Mouse (Mus musculus) neural tube, embryonic 12.5 days (tissue): ENCODE measurements around the gene Il27ra. TPM values are rescaled to one million over a fixed set of nuclear protein-coding genes. Genes with fewer than 3 reads are reported as not detected.

Experiments used
- ATAC-seq: fragments of 200-750 bp; cut with Nextera tagmentation; 2 replicates; pipeline ENCODE4 v1.8.0; 2017; ENCODE audit warnings: low read depth, mild to moderate bottlenecking, moderate TSS enrichment, moderate library complexity; ENCODE audit not compliant: low FRiP score
- H3K27ac ChIP-seq: fragments of 300-500 bp; sonication (generic); 2 replicates; pipeline ENCODE4 v1.5.1; 2016
- H3K27me3 ChIP-seq: fragments of 300-500 bp; sonication (generic); replicated peaks from 2 replicates; pipeline ENCODE4 v1.6.1; 2016; ENCODE audit warnings: mild to moderate bottlenecking
- H3K36me3 ChIP-seq: fragments of 300-500 bp; sonication (generic); 2 replicates; pipeline ENCODE4 v1.6.1; 2016; ENCODE audit warnings: mild to moderate bottlenecking
- H3K4me1 ChIP-seq: fragments of 300-500 bp; sonication (generic); 2 replicates; pipeline ENCODE4 v1.6.1; 2016
- H3K4me2 ChIP-seq: fragments of 300-500 bp; sonication (generic); replicated peaks from 2 replicates; pipeline ENCODE4 v1.6.1; 2016; ENCODE audit warnings: mild to moderate bottlenecking
- H3K4me3 ChIP-seq: fragments of 300-500 bp; sonication (generic); 2 replicates; pipeline ENCODE4 v1.5.1; 2016
- H3K9ac ChIP-seq: fragments of 300-500 bp; sonication (generic); 2 replicates; pipeline ENCODE4 v1.6.1; 2016; ENCODE audit warnings: mild to moderate bottlenecking
- H3K9me3 ChIP-seq: fragments of 300-500 bp; sonication (generic); 2 replicates; pipeline ENCODE4 v1.6.1; 2016; ENCODE audit warnings: mild to moderate bottlenecking
- WGBS: fragments of 180-500 bp; shearing (Covaris S2); methylation state at CpG from one replicate; pipeline ENCODE4 v1.1.7; 2016; 5-methylcytosine and 5-hydroxymethylcytosine counted together
- polyA plus RNA-seq: library from polyadenylated mRNA; unstranded; fragments of >200 nt; fragmentation: Nextera tagmentation; extraction: Ambion mirVana; gene quantifications from 2 replicates; pipeline ENCODE4 v1.2.1, GENCODE M21; 2016

Gene Il27ra
- polyA plus RNA-seq, 1 experiment from 2014 or later: 0.29 TPM

DNA sequence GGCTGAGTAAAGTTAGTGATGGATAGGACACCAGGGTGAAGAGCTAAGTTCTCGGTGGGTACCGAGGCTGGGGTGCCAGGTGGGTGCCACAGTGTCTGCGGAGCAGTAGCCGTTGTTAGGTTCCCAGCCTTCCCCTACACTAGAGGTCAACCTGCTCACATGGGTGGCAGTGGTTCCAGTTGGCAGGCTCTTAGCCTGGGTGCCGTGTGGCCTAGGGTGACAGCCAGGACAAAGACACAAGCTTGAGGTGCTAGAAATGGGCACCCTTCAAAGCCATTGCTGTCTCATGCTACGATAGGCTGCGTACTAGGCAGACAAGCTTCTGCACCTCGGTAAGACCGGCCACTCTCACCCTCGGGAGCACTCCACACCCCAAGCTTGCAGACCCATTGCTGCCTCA is 29.9 kb upstream of the Il27ra start:
- ATAC-seq: no peak
- 90% methylated on average over 10 of the region's 10 CpGs for WGBS
- Histone ChIP-seq H3K4me3 (no peak overlapping the region), H3K27me3 (no peaks in the 10 kb centered on the region), H3K4me2 (no peak overlapping the region), H3K9me3 (no peaks in the 10 kb centered on the region), H3K27ac (no peak overlapping the region), H3K9ac (peak overlapping the region; percentile 8; the same call in 1 of the 2 replicates), H3K36me3 (peaks cover 19% of the 10 kb centered on the region), H3K4me1 (peaks cover 53% of the 10 kb centered on the region)

DNA sequence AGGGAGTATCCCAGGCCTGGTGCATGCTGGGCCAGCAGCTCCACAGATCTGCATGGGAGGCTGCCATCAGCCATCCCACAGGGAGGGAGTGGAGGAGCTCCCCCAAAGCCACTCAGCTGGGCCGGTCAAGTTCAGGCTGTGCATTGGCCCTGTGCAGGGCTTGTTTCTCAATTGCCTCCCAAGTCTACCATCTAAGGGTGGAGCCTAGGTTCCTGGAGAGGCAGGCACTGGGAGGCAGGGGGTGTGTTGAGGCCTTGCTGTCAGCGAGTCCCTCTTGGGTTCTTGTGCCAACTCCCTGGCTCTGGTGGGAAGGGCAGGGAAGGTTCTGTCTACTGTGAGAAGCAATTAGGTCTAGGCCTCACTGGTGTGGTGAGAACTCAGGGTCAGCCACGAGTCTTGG is 29.5 kb upstream of the Il27ra start:
- Histone ChIP-seq H3K4me3 (no peak overlapping the region), H3K4me2 (no peak overlapping the region), H3K36me3 (peaks cover 16% of the 10 kb centered on the region), H3K27me3 (no peaks in the 10 kb centered on the region), H3K9ac (peak overlapping the region; percentile 8; the same call in 1 of the 2 replicates), H3K9me3 (no peaks in the 10 kb centered on the region), H3K27ac (no peak overlapping the region), H3K4me1 (peaks cover 53% of the 10 kb centered on the region)
- no peak for ATAC-seq
- WGBS: 76% methylated on average over 3 of the region's 3 CpGs

DNA sequence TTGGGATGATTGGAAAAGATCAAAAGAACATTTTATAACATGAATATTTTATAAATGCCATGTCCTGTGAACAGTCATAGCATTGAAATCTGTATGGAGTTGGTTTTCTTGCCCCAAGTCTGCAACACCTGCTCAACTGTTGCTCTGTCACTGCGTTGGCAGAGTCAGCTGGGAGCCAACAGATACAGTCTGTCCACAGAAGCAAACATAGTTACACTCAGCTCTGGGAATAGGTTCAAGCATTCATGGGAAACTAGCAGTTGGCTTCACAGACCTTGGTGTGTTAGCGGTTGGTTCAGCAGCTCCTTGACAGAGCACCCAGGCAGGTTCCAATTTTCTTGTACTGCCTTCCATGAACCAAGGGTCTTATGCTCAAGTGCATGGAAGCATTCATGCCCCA is 28.3 kb upstream of the Il27ra start:
- H3K9ac ChIP-seq: no peak overlapping the region
- H3K27me3 ChIP-seq: no peaks in the 10 kb centered on the region
- H3K4me2 ChIP-seq: no peak overlapping the region
- ATAC-seq: no peak
- H3K27ac ChIP-seq: no peak overlapping the region
- H3K4me1 ChIP-seq: peaks cover 53% of the 10 kb centered on the region
- H3K4me3 ChIP-seq: no peak overlapping the region
- H3K36me3 ChIP-seq: peaks cover 7% of the 10 kb centered on the region
- WGBS: 91% methylated on average over 2 of the region's 2 CpGs
- H3K9me3 ChIP-seq: no peaks in the 10 kb centered on the region

DNA sequence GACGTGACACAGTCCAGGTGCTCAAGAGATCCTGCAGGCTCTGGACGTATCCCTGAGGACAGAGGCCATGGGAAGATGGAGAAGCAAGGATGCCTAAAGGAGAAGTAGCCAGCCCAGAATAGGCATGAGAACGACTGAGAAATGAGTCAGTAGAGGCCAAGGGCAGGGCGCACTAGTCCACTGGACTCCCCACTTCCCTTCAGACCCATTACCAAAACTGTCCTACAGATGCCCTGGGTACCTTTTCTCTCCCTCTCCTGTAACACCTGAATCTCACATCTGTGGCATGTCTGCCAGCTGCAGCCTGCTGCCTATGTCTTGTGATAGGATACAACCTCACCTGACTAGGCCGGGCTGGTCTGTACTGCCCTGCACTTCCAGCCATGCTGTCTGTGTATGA is 27.9 kb upstream of the Il27ra start:
- H3K4me2 ChIP-seq: no peak overlapping the region
- H3K9me3 ChIP-seq: no peaks in the 10 kb centered on the region
- H3K27ac ChIP-seq: no peak overlapping the region
- no peak overlapping the region for H3K9ac ChIP-seq
- H3K4me3 ChIP-seq: no peak overlapping the region
- H3K36me3 ChIP-seq: peaks cover 3% of the 10 kb centered on the region
- 88% methylated on average over 5 of the region's 5 CpGs for WGBS
- H3K27me3 ChIP-seq: no peaks in the 10 kb centered on the region
- no peak for ATAC-seq
- H3K4me1 ChIP-seq: peaks cover 53% of the 10 kb centered on the region

DNA sequence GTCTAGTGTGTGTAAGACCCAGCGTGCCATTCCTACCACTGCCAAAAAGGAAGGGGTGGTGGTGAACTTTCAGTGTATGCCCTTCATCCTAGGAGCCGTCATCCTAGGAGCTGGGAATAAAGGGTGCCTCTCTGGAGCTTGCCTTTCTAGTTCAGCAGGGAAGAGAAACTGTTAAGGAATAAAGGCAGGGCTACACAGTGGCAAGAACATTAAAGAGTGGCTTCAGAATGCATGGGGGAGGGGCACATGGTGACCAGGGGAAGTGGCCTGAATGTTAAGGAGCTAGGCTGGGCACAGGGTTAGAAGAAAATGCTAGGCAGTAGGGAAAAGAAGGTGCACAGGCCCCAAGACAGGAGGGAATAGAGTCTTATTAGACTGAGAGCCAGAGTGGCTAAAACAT is 27.4 kb upstream of the Il27ra start:
- Histone ChIP-seq H3K27ac (no peak overlapping the region), H3K36me3 (no peaks in the 10 kb centered on the region), H3K9me3 (no peaks in the 10 kb centered on the region), H3K4me1 (peaks cover 53% of the 10 kb centered on the region), H3K4me2 (no peak overlapping the region), H3K27me3 (no peaks in the 10 kb centered on the region), H3K4me3 (no peak overlapping the region), H3K9ac (no peak overlapping the region; the same call in 1 of the 2 replicates)
- WGBS: 56% methylated on average over 2 of the region's 2 CpGs
- ATAC-seq: no peak

DNA sequence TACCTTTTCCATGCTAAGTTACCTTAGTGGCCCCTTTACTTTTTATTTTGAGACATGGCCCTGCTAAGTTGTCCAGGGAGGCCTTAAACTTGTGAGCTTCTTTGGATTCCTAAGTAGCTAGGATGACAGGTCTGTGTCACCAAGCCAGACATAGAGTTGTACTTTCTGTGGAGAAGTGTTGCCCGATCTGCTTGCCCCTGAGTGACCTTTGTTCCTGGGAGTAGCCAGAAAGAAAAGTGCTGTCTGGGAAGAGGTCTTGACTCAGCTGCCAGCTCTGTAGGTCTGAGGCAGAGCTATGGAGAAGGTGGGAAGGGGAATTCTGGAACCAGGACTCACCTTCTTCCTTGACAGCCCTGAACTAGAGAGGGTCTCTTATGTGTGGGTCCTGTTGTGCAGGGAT is 26.8 kb upstream of the Il27ra start:
- 63% methylated on average over 1 of the region's 1 CpGs for WGBS

DNA sequence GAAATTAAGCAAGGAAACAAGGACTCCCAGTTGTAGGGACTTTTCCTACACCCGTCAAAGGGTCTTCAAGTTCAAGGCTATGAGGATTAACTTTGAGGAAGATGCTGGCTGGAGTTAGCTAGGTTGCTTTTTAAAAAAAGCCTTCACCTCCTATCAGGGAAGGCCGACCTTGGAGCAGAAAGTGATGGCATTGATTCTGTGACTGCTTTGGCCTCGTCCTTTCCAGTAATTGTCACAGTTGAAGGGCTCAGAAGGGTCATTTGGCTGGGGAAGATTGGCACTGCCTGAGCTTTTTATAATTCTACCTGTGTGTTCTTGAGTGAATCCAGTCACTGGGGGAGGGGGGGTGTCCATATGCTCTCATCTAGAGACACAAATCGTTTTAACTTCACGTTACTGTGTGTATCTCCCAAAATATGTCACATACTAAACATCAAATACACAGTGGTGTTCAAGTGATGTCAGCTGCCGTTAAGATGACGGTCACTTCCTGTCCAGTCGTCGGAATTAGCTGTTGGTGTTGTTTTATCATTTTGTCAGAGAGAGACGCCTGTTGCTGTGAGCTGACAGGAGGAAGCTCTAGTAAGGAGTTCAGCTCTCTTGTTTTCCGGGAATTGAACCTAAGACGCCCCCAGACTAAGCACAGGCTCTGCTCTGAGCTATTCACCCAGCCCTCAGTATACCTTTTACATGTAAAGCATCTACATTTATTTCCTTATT is 26.1 kb upstream of the Il27ra start:
- H3K4me3 ChIP-seq: no peak overlapping the region
- H3K9ac ChIP-seq: no peak overlapping the region
- no peaks in the 10 kb centered on the region for H3K27me3 ChIP-seq
- H3K4me1 ChIP-seq: peaks cover 48% of the 10 kb centered on the region
- no peaks in the 10 kb centered on the region for H3K36me3 ChIP-seq
- 82% methylated on average over 12 of the region's 12 CpGs for WGBS
- no peak for ATAC-seq
- peak overlapping the region; percentile 56 for H3K4me2 ChIP-seq
- H3K27ac ChIP-seq: no peak overlapping the region
- H3K9me3 ChIP-seq: no peaks in the 10 kb centered on the region

More for the DNA sequence above, 26.8 kb upstream of the Il27ra start:
- no peak overlapping the region for H3K27ac ChIP-seq
- ATAC-seq: no peak
- H3K27me3 ChIP-seq: no peaks in the 10 kb centered on the region
- H3K9ac ChIP-seq: no peak overlapping the region; the same call in 1 of the 2 replicates
- H3K9me3 ChIP-seq: no peaks in the 10 kb centered on the region
- no peak overlapping the region for H3K4me3 ChIP-seq
- H3K4me1 ChIP-seq: peaks cover 53% of the 10 kb centered on the region
- H3K4me2 ChIP-seq: no peak overlapping the region
- no peaks in the 10 kb centered on the region for H3K36me3 ChIP-seq

DNA sequence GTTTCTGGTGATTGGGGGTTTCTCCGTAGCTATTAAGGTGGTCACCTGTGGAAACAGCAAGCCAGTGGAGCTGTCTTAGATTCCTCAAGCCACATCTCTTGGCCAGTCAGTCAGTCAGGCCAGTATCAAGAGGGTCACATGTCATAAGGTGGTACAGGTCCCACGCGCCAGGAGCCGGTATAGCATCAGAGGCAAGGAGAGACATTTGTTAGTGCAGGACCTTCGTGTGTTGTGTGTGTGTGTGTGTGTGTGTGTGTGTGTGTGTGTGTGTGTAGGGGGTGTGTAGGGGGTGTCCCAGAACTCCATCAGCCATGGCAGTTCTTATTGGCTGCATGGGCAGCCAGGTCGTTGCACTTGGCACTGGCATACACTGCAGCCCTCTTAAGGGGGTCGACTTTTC is 25.5 kb upstream of the Il27ra start:
- Histone ChIP-seq H3K9me3 (no peaks in the 10 kb centered on the region), H3K27me3 (no peaks in the 10 kb centered on the region), H3K27ac (no peak overlapping the region), H3K36me3 (no peaks in the 10 kb centered on the region), H3K4me3 (peak overlapping the region; percentile 95), H3K4me1 (peaks cover 43% of the 10 kb centered on the region), H3K9ac (no peak overlapping the region), H3K4me2 (peak overlapping the region; percentile 56)
- 89% methylated on average over 7 of the region's 7 CpGs for WGBS
- ATAC-seq: no peak

DNA sequence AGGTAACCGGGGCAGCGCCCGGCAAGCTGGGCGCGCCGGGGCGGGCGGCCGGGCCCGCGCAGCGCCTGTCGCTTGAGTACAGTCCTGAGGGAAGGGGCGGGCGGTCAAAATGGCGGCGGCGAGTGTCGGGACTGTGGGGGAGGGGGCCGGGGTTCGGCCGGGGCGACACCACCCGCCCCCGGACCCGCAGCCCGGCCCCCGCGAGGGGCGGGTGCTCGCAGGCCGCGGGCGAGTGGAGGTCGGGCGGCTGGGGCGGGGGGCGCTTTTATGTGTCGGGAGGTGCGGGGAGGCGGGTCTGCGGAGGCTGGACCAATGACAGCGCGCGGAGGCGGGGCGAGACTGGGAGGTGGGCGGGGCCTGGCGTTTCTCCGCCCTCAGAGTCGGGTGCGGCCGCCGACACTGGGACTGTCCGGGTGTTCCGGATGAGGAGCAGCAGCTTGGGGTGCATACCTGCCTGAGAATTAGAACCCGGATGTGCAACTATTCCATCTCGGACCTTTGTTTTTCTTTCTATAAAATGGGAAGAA is 24.7 kb upstream of the Il27ra start:
- H3K9ac ChIP-seq: peak overlapping the region; percentile 81
- peak overlapping the region; percentile 56 for H3K4me2 ChIP-seq
- H3K27me3 ChIP-seq: no peaks in the 10 kb centered on the region
- under 1% methylated on average over 53 of the region's 58 CpGs for WGBS
- peaks cover 35% of the 10 kb centered on the region for H3K4me1 ChIP-seq
- H3K36me3 ChIP-seq: no peaks in the 10 kb centered on the region
- H3K27ac ChIP-seq: peak overlapping the region; percentile 95
- ATAC-seq: peak; percentile 69
- H3K9me3 ChIP-seq: no peaks in the 10 kb centered on the region
- peak overlapping the region; percentile 95 for H3K4me3 ChIP-seq

DNA sequence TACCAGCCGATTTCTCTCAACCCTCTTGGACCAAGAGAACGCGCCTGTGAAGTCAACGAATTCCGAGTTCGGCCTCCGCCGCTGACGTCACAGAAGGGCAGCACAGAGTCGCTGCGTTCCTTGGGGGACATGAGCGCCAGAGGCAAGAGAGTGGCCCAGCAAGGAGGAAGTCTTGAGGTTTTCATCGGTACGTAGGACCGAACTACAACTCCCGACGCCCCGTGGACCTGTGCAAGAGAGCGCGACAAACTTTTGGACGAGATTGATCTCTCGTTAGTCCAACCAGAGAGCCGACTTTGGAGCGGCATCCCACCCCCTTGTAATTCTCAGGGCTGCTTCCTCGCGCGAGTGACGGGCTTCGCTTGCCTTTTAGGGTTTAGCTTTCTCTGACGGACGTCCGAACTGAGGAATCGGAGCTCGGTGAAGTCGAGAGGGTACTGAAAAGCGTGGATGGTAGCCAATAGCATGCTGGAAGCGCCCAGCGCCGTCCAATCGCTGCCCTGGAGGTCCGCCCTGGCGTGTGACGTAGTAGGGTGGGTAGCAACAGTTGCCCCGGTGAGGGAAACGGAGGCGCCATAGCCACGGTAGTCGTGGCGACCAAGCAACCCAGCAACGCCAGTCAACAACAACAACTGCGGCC is 24.0 kb upstream of the Il27ra start, which contains the start of gene Rfx1:
Gene Rfx1 (plus strand): TSS at position 544 of the 640 bp plus-strand sequence.
- Histone ChIP-seq H3K9ac (peak within 1 kb of the TSS; percentile 81), H3K27me3 (no peaks in the 10 kb centered on the region), H3K4me2 (peak within 1 kb of the TSS; percentile 70), H3K36me3 (no peaks in the 10 kb centered on the region), H3K4me3 (peak within 1 kb of the TSS; percentile 95), H3K9me3 (no peaks in the 10 kb centered on the region), H3K4me1 (peaks cover 28% of the 10 kb centered on the region), H3K27ac (peak within 1 kb of the TSS; percentile 95)
- under 1% methylated on average over 51 of the region's 51 CpGs for WGBS
- peak; percentile 99 for ATAC-seq

DNA sequence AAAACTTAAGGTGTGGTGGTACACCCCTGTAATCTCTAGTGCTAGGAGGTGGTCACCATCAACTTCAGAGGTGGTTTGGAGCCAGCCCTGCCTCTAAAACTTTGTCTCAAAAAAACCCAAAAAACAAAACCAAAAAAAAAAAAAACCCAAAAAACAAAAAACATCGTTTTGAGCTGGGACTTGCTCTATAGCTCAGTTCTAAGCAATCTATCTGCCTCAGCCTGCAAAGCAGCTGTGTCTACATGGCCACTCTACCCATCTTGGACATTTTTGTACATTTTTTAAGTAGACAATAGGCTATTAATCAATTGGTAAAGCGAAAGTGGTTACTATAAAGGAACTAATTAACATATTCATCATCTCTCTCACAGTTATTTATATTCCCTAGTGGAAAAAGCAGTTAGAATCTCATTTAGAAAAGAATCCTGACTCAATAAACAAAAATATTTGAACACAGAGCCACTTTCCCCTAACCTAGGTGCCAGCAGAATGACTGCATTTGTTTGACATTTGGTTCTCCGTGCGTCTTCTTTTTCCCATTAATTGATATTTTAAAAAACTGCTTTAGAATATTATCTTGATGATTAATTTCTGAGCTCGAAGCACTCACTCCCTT is 23.2 kb upstream of the Il27ra start:
- no peak for ATAC-seq
- H3K27me3 ChIP-seq: no peaks in the 10 kb centered on the region
- H3K9ac ChIP-seq: peak overlapping the region; percentile 58
- no peaks in the 10 kb centered on the region for H3K36me3 ChIP-seq
- WGBS: 23% methylated on average over 5 of the region's 5 CpGs
- no peaks in the 10 kb centered on the region for H3K9me3 ChIP-seq
- peaks cover 25% of the 10 kb centered on the region for H3K4me1 ChIP-seq
- no peak overlapping the region for H3K27ac ChIP-seq
- peak overlapping the region; percentile 70 for H3K4me2 ChIP-seq
- peak overlapping the region; percentile 95 for H3K4me3 ChIP-seq

DNA sequence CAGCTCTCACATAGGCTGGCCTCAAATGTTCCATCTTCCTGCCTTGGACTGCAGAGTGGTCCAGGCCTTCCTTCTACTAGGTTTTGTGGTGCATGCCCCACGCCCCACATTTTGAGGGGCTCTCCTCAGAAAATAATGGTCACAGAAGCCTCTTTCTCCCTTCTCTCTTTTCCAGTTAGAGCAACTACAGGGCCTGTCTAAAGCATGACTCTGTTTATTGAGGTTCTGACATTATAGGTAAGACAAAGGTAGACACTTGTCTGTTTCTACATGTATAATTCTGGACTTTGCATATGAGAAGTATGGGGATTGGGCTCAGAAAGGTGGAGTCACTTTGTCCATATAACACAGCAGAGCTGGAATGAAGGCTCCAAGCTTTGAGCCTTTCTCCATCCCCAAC is 22.6 kb upstream of the Il27ra start, which contains the start of gene Gm10643:
Gene Gm10643 (minus strand): TSS at position 101 of the 400 bp plus-strand sequence.
- peak within 1 kb of the TSS; percentile 58 for H3K9ac ChIP-seq
- ATAC-seq: no peak
- no peaks in the 10 kb centered on the region for H3K27me3 ChIP-seq
- peaks cover 24% of the 10 kb centered on the region for H3K4me1 ChIP-seq
- H3K4me2 ChIP-seq: peak within 1 kb of the TSS; percentile 70
- no peak within 1 kb of the TSS for H3K27ac ChIP-seq
- 94% methylated on average over 1 of the region's 1 CpGs for WGBS
- no peaks in the 10 kb centered on the region for H3K36me3 ChIP-seq
- peak within 1 kb of the TSS; percentile 95 for H3K4me3 ChIP-seq
- no peaks in the 10 kb centered on the region for H3K9me3 ChIP-seq
